Mouse (Mus musculus) heart, embryonic 14.5 days (tissue): ENCODE measurements at regions not wholly inside any gene's neighbourhood (a gene's known extent, or its start where the extent isn't known, plus 50 kb on each side); places are given as distances from the start of the nearest gene placed in this dataset.

ENCODE experiments used
- ATAC-seq: fragments of 200-750 bp; cut with Nextera tagmentation; 2 replicates; pipeline ENCODE4 v1.8.0; 2017; ENCODE audit warnings: low read depth, moderate TSS enrichment; ENCODE audit not compliant: insufficient number of reproducible peaks, insufficient read depth, low FRiP score
- H3K27ac ChIP-seq, 2 experiments: fragments of 200-500 bp in 1 of 2; fragments of 300-500 bp in 1 of 2; sonication (generic) in 1 of 2; replicated peaks in 1 of 2; 2 replicates each; pipeline ENCODE4 v1.5.1; 2012 to 2014; ENCODE audit warnings: low read depth in 2 of 2, low read length in 2 of 2, control low read depth in 1 of 2, mild to moderate bottlenecking in 1 of 2, mixed read lengths in 1 of 2; ENCODE audit not compliant: control insufficient read depth in 1 of 2, insufficient read depth in 1 of 2
- H3K27me3 ChIP-seq: fragments of 300-500 bp; sonication (generic); 2 replicates; pipeline ENCODE4 v1.6.1; 2014; ENCODE audit warnings: mild to moderate bottlenecking, low read length, control low read depth; ENCODE audit not compliant: control insufficient read depth, insufficient read depth
- H3K36me3 ChIP-seq: fragments of 300-500 bp; sonication (generic); 2 replicates; pipeline ENCODE4 v1.6.1; 2014; ENCODE audit warnings: mild to moderate bottlenecking, control low read depth, low read length, mixed read lengths; ENCODE audit not compliant: control insufficient read depth, insufficient read depth
- H3K4me1 ChIP-seq, 2 experiments: fragments of 200-500 bp in 1 of 2; fragments of 300-500 bp in 1 of 2; sonication (generic) in 1 of 2; 2 replicates each; pipeline ENCODE4 v1.6.1; 2012 to 2014; ENCODE audit warnings: low read length in 2 of 2, control low read depth in 1 of 2, mixed read lengths in 1 of 2; ENCODE audit not compliant: control insufficient read depth in 2 of 2, insufficient read depth in 2 of 2
- H3K4me2 ChIP-seq: fragments of 300-500 bp; sonication (generic); 2 replicates; pipeline ENCODE4 v1.6.1; 2014; ENCODE audit warnings: mild to moderate bottlenecking, low read length
- H3K4me3 ChIP-seq, 2 experiments: fragments of 200-500 bp in 1 of 2; fragments of 300-500 bp in 1 of 2; sonication (generic) in 1 of 2; 2 replicates each; pipeline ENCODE4 v1.5.1; 2012 to 2014; ENCODE audit warnings: low read length in 2 of 2, mild to moderate bottlenecking in 2 of 2, control low read depth in 1 of 2, low read depth in 1 of 2, moderate library complexity in 1 of 2; ENCODE audit not compliant: control insufficient read depth in 1 of 2, insufficient read depth in 1 of 2
- H3K9ac ChIP-seq: fragments of 300-500 bp; sonication (generic); 2 replicates; pipeline ENCODE4 v1.6.1; 2014; ENCODE audit warnings: mild to moderate bottlenecking, low read length
- H3K9me3 ChIP-seq: fragments of 300-500 bp; sonication (generic); 2 replicates; pipeline ENCODE4 v1.6.1; 2016; ENCODE audit warnings: low read length, control low read depth; ENCODE audit not compliant: control insufficient read depth
- WGBS: fragments of 180-500 bp; shearing (Covaris S2); extraction: QIAGEN DNeasy Blood & Tissue Kit; methylation state at CpG from one replicate; pipeline ENCODE4 v1.1.7; 2014; 5-methylcytosine and 5-hydroxymethylcytosine counted together

DNA sequence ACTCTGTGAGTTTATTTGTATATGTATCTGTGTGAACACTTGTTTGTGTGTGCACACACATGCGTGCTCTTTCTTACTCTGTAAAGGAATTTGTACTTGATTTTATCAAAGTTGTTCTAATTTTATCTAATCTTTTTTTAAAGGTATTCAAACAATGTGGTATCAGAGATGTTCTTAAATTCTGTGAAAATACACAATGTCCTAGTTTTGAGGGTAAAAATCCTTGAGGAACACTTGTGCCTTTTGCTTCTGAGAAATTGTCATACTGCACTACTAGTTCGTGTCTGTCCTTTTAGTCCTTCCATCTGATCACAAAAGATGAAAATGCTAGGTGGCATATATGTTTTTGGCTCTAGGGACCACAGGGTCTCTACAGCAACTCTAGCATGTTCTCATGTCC is 52.9 kb upstream of the Klf6 start:
- no peaks in the 10 kb centered on the region for H3K36me3 ChIP-seq
- no peak overlapping the region for H3K4me3 ChIP-seq
- H3K9me3 ChIP-seq = no peaks in the 10 kb centered on the region
- no peak overlapping the region for H3K27ac ChIP-seq
- ATAC-seq = no peak
- WGBS = 70% methylated on average over 2 of the region's 2 CpGs
- no peak overlapping the region for H3K9ac ChIP-seq
- no peak overlapping the region for H3K4me2 ChIP-seq
- peaks cover 0 to 13% of the 10 kb centered on the region in 2 experiments; a peak in 2 of 4 replicates for H3K4me1 ChIP-seq
- no peaks in the 10 kb centered on the region for H3K27me3 ChIP-seq
